Mouse (Mus musculus) right cerebral cortex, postnatal 14 days (tissue): ENCODE data around the gene Zmat3.

ENCODE experiments used
- DNase-seq: peaks from one replicate; pipeline ENCODE4 v3.0.0; 2022

The Zmat3 gene

DNA sequence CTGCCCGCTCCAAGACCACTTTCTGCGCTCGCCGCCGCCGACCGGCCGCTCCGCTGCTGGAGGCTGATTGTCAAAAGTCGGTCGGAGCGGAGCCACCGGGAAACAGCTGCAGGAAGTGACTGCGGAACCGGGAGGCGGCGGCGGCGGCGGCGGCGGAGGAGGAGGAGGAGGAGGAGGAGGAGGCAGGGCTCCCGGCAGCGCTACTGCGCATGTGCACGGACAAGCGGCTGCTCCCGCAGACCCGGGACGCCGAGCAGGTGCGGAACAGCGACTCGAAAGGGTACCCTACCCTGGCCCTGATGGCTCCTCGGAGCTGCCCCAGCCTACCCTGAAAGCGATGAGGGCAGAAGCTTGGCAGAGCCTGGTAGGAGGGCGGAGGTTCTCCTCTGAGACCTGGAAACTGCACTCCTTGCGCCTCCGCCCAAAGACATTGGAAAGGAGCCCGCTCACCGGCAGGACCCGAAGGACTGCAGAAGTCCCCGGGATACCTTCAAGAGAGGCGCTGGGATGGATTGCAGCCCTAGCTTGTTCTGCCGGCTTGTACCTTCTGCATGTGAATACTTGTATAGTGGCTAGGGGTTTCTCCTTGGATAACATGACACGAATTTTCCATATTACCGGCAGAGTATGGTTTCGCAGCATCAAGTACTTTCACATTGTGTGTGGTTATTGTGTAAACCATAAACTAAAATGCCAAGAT lies at the start of gene Zmat3:
TSS of gene Zmat3 (minus strand) at position 469 of the 700 bp plus-strand sequence.
- DNase-seq = peak; percentile 87

DNA sequence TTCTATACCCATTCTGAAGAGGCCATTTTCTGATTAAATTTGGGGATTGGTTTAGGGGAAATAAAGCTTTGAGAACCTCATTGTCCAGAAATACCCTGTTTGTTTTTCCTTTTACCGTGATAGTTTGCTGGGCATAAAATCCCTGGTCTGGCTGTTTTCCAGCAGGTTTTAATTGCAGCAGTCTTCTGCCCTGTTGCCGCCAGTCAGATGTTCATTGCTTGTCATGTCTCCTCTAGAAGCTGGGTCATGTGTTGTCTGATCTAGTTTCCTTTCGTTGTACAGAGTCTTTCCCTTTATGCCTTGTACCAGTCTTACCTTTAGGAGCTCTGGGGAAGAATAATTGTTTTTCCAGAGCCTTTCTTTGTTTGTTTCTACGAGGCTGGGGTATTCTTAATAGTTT lies 48.6 kb upstream of the Zmat3 start:
- no peak for DNase-seq

DNA sequence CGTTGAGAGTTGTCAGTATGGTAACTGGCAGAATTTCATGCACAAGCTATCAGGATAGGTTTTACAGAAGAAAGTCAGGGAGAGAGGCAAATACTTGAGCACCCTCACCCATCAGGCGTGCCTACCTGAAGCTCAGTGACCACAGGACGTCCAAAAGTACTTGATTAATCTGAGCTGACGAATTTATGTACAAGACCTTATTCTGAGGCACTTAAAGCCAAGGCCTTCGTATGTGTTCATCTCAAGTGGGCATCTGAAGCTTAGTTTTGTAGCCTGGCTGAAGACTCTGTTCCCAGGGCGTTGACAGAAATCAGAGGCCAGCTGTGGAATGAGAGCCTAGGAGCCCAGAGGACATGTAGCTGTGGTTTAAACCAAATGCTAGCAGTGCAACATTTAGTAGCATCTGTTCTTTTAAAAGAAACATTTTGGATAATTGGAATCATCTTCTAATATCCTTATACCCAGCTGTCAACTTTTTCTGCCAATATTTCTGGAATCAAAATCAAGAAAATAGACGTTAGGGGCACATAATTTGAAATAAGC lies 46.8 kb upstream of the Zmat3 start:
- DNase-seq = no peak

DNA sequence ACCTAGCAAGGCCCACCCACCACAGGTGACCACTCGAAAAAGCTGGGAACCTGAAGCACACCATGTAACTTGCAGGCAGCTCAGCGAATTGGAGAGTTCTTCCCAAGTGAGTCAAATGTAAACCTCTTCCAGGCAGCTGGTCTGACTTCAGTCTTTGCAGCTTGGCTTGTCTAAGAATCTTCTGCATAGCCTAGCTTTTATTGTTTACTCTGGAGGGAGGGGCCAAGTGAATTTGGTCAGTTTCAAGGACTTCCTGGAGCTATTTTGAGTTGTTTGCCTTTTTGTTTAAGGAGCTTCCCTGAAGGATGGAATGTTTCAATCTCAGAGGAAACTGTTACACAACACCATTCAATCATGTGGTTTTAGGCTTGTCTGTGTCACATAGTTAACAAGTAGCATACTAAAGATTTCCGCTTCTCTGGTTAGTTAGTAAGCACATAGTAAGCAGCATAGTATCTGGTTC lies 43.0 kb upstream of the Zmat3 start:
- DNase-seq = no peak

DNA sequence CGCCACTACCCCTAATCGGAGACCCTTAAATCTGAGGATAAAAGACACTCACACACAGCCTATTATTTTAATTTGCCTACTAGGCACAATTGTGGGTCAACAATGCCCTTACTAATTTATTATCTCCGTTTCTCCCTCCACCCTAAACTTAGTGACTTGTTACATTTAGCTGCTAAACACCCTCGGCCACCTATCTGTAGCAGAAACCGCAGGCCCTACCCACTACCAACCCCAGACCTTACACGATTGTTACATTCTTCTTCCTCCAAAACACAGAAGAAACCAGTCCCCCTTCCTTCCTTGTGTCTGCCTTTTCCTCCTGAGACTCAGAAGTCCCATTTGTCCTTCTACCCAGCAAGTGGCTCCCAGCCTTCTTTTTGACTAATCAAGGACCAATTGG lies 41.0 kb upstream of the Zmat3 start:
- no peak for DNase-seq

DNA sequence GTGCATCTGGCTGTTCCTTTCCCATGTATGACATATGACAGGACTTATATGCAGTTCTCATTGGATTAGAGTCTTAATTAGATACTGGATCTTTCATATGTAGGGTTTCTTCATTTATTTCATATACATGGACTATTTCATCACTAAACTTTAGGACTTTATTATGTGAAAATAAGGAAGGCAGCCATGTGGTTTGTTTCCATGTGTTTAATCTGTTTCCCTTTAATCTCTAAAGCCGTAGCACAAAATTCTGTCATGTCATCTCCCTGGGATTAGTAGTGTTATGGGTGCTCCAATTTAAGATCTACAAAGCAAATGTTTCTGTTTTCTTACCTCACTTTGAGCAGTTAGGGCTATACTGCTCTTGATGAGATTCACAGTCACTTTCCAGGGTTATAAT lies 39.9 kb upstream of the Zmat3 start:
- DNase-seq = no peak

DNA sequence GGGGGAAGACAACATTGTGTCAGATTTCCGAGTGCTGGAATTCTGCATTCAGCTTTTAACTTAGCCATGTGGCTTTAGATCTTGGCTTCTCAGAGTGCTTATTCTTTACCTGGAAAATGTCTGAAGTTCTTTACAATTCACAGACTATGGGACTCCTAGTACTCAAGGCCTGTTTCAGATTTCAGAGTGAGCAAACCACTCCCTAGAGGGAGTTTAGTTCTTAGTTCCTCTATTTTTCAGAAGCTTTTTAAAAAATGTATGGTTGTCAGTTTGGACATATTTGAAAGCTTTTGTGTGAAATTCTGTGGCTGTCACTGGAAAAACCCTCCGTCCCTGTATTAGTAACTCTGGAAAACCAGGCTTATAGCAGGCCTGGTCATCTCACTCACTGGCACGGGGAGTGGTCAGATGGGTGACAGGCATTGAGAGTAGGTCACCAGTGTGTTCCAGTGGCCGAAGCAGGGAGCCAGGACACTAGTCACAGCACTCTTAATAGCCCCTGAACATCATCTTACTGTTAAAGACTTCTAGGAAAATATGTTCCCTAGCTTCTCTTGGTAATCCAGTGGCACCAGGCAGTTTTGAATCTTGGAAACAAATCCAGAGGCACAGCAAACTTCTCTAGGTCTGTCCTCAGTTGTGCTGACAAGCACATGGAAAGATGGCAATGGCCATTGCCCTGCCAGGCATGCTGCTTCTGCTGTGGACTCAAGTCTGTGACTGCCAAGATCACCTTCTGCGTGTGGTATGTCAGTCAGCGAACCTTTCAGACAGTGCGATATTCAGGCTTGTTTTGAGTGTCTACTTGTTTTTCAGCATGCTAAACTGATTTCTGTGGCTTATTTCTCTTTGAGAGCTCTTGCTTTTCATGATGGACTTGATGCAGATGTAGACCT lies 37.4 kb upstream of the Zmat3 start:
- DNase-seq = no peak

DNA sequence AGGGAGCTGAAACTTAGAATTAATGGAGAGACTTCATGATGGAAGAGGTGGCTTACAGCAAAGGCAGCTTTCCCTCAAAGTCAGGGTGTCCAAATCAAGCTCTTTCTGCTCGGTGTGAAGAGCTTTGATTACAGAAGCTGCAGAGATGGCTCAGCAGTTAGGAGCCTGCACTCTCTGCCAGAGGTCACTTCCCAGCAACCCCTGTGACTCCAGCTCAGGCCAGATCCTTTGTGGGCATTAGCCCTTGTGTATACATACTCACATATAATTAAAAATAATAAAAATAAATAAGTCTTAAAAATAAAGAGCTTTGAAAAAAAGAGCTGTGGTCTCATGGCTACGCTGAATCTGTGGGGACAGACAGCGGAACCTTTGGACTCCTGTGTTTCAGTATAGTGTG lies 35.8 kb upstream of the Zmat3 start:
- no peak for DNase-seq

DNA sequence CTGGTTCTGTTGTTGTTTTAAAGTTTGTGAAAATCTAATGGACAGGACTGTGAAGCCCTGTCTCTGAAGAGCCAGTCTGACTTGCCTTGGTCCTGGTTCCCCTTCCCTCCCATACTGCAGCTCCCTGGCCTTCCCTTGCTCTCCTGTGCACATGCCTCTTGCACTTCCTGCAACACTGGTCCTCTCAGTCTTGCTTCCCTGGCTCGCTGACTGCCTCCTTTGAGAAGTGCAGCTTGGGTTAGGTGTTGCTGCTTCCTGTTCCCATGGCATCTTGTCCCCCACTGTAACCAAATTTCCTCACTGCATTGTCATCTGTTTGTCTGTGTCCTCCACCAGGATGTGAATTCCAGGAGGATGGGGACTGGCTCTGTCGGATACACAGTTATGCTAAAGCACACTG lies 34.1 kb upstream of the Zmat3 start:
- DNase-seq = no peak

DNA sequence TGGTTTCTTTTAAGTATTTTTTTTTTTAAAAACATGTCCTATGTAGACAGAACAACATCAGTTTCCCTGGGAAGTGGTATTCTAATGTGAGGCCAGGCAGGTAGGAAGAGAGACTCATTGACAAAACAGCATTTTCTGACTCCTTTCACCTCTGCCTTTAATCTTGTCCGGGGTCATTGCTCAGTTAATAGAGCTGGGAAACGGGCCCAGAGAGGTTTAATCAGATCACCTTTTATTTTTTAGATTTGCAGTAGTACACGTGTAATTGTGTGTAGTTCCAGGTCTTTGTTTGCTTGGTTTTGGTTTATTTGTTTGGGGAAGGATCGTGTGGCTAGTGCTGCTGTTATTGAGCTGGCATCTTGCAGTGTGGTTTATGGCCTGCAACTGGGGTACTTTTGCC lies 33.6 kb upstream of the Zmat3 start:
- DNase-seq = no peak

DNA sequence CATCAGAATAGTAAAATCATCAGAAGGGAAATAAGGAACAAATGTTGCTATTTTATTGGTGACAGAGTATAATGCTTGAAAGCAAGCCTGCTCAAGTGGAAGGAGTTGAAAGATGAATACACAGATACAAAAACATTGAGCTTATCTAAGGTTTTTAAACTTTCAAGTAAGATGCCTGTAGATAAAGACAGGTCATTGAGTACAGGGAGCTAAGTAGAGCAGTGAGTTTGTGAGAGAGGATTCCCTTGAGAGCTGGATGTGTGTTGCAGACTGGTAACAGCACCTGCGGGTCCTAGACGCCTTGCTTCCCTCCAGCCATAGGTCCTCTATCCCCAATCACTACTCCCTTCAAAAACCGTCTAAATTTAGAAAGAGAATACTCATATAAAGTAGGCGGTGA lies 32.8 kb upstream of the Zmat3 start:
- DNase-seq = no peak

DNA sequence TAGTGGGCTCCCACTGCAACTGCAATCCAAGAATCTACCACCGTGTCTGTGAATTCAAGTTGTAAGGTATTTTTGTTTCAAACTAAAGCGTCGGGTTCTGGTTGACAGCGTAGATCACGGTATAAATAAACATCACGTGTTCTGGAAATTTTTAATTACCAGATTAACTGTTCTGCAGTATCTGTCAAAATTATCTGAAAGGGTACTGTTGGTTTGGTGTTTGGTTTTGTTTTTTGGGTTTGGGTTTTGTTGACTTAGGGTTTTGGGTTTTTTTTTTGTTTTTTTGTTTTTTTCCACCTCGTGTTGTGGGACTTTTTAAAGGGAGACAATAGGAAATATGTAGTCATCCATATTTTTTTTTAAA lies 32.3 kb upstream of the Zmat3 start:
- DNase-seq = no peak

DNA sequence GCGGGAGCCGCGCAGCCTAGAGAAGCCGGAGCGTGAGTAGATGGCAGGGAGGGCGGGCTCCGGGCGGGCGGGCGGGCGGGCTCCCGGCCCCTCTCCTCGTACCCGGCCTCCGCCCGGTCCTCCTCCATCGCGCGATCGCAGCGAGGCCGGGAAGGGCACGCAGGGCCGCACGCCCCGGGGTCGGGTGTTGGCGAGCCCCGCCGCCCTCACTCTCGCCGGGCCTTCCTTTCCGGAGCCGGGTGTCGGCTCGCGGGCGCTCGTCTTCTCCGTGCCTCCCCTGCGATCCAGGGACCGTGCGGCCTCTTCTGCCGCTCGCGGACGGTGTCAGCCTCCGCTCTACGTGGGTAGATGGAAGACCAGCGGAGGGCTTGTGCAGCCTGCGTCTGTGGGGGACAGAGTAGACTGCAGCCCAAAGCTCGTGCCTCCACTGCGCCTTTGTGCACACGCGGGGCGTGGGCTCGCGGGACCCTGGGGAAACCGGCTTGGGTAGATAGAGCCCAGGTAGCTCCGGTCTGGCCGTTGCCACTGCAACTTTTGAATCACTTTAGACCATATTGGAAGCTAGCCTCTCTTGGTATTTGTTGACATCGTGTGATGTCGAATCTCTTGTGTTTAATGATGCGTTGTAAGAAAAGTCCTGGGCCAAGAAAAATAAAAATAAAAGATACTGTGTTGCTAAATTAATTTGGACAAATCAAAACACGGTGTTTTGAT lies 31.8 kb upstream of the Zmat3 start, which contains the start of gene Pik3ca:
TSS of gene Pik3ca (plus strand) at position 211 of the 714 bp plus-strand sequence.
- peak; percentile 53 for DNase-seq

DNA sequence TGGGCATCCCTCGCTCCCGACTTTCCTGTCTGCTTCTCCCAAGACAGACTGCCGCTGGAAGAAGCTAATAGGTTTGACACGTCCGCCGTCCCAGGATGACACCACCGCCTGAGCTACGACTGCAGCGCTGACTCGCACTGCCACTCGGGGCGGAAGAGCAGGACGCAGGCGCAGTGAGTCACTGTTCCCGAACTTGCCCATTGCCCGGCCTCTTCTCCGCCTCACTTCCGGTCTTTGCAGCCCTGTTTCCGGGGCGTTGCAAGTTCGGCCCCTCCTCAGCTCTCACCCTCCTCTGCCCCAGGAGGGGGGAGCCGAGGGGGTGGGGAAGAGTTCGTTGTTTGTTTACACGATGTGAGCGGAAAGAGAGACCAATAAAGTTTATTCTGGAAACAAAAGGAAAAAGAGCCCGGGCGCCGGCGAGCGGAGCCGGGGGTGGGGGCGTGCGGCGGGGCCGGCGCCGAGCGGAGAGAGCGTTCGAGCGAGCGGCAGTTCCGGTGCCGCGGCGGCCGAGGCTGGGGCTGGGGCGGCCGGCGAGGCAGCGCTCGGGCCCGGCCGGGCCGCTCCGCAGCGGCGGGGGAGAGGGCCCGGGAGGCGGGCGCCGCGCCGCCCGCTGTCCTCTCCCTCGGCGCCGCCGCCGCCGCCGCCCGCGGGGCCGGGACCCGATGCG lies 31.1 kb upstream of the Zmat3 start:
- DNase-seq = peak; percentile 93

DNA sequence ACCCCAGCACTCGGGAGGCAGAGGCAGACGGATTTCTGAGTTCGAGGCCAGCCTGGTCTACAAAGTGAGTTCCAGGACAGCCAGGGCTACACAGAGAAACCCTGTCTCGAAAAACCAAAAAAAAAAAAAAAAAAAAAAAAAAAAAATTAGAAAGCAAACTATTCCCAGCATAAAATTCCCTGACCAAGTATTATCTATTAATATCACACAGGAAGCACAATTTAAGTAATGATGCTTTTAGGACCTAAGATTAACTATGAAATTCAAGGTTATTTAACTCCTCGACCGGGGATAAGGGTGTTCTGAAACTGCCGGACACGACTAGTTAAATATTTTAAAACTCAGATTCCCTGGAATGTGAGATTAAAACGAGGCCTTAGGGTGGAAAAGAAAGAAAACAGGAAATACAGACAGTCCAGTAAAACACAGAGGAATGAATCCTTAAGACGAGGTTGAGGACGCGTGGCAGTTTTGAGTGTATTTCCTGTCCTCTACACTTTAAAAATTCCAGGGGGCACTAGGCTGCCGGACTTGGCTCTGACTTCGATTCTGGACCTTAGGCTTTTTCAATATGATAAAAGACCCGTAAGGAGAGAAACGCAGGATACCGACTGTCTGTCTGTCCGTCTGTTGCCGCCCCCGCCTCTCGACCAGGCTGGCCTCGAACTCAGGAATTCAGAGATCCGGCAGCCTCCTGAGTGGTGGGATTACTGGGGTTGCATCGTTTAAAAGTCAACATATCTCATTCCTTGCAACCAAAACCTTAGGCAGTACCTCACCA lies 30.1 kb upstream of the Zmat3 start:
- DNase-seq = peak; percentile 26

DNA sequence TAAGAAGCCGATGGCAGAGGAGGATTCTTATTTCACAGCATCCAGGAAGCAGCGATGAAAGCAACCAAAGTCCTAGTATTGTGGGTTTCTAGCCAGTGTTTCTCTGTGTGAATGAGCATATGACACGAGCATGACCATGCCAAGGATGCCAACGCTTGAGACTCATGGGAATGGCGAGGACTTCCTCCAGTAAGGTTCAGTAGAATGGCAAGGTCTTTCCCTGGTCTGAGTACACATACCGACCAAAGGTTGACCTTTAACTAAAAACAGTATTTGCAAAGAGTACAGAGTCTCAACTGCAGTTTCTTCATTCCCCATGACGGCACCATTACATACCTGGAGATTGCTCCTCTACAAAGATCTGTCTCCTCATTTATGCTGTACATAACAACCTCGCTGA lies 28.2 kb upstream of the Zmat3 start:
- no peak for DNase-seq

DNA sequence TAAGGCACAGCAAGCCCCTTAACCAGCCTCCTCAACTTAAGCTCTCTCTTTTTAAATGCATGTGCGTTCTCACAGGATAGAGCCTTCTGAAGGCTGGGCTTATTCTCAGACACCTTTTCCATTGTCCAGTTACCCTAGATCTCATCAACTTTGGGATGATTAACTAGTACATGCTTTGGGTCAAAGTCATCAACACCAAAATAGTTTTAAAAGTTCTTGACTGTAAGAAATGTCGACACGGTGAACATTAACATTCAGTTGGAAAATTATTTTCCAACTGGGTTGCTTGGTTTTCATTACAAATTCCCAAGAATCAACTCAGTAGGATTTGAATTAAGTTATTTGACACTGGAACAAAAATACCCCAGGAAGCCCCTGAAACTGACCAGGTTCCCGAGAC lies 27.0 kb upstream of the Zmat3 start:
- no peak for DNase-seq

DNA sequence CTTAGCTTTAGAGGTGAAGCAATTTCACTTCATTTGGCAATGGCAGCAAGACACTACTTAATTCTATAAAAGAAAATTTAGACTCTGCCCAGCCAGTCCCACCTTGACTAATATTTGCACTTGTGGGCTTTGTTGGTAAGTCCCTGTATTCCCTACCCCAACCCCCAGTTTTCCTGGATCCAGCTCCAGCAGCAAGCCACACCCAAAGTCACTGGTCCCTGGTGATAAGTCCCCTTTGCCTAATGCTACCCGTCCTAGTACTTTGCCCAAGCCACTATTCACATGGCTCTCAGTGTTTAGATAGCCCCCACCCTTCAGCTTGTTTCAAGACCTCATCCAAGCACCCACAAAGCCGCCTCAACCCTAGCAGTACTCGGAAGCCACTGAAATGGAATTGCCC lies 15.7 kb upstream of the Zmat3 start:
- no peak for DNase-seq

DNA sequence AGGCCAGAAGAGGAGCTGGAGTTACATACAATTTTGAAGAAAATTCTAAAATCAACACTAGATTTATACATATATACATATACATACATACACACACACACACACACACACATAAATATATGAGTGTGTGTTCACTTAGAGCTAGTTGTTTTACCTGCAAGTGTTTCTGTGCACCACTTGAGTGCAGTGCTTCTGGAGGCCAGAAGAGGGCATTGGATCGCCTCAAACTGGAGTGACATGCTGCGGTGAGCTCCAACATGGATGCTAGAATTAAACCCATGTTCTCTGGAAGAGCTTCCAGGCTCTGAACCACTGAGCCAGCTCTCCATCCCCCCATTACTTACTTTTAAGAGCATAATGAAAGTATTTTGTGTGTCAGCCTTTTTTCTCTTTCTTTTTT lies 14.1 kb upstream of the Zmat3 start:
- DNase-seq = no peak

DNA sequence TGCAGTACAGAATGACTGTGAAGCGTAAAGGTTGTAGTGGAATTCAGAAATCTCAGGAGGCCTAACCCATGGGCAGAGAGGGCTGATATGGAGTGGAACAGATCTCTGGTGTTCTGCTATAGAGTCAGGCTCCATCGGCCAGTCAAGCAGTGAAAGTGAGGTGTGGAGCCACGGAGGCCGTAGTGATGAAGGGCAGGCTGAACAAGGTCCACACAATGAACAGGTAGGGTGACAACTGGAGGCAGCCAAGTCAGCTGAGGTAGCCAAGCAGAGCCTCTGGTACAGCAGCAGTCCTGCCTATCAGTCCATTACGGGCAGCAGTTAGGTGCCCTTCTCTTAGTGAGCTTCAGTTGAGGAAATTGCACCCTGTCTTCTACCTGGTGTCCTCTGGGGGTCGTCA lies 7.4 kb upstream of the Zmat3 start:
- no peak for DNase-seq

DNA sequence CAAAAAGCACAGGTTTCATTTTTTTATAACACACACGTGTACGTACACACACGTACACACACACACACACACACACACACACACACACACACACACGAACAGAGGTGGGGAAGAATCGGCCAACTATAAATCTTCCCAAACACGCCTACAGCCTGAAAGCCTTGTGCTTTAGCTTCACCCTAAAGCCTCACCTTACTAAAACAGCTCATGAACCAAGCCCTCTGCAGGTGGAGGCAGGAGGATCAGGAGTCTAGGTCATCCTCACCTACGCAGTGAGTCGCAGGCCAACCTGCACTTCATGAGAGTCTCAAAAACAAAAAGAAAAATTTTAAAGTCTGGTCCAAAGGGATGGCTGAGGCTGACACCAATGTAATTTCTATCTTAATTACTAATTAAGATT lies 6.7 kb upstream of the Zmat3 start:
- DNase-seq = no peak

DNA sequence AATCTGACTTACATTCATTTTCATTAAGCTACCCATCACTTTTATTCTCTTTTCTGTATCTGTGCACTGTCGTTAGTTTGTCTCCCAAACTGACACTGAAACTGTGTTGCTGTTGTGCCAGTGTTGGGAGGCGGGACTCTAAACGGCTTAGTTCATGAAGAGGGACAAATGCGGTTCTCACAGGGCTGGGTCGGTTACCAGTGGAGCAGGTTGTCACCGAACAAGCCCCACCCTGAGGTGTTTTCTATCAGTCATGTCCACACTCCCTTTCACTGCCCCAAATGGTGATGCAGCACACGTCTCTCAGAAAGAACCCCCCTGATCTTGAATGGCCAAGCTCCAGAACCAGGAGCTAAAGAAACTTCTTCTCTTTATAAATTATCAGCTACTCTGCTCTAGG lies 6.1 kb upstream of the Zmat3 start:
- DNase-seq = no peak
